Mouse (Mus musculus) intestine, postnatal 0 days (tissue): ENCODE data around the gene B4galt2. TPM values are rescaled to one million over a fixed set of nuclear protein-coding genes. Genes with fewer than 3 reads are reported as not detected.

Experiments
- ATAC-seq: fragments of 200-750 bp; cut with Nextera tagmentation; 2 replicates; pipeline ENCODE4 v1.8.0; 2017; ENCODE audit warnings: mild to moderate bottlenecking, moderate TSS enrichment, moderate library complexity
- H3K27ac ChIP-seq: fragments of 300-500 bp; sonication (generic); 2 replicates; pipeline ENCODE4 v1.5.1; 2014; ENCODE audit warnings: mild to moderate bottlenecking, low read depth, low read length, moderate library complexity
- H3K27me3 ChIP-seq: fragments of 300-500 bp; sonication (generic); replicated peaks from 2 replicates; pipeline ENCODE4 v1.6.1; 2014; ENCODE audit warnings: low read length, mixed read lengths; ENCODE audit not compliant: control insufficient read depth, insufficient read depth
- H3K36me3 ChIP-seq: fragments of 300-500 bp; sonication (generic); 2 replicates; pipeline ENCODE4 v1.6.1; 2014; ENCODE audit warnings: mild to moderate bottlenecking, moderate library complexity; ENCODE audit not compliant: control insufficient read depth, insufficient read depth
- H3K4me1 ChIP-seq: fragments of 300-500 bp; sonication (generic); replicated peaks from 2 replicates; pipeline ENCODE4 v1.6.1; 2014; ENCODE audit warnings: antibody characterized with exemption, low read length, mixed read lengths; ENCODE audit not compliant: control insufficient read depth, insufficient read depth
- H3K4me2 ChIP-seq: fragments of 300-500 bp; sonication (generic); replicated peaks from 2 replicates; pipeline ENCODE4 v1.6.1; 2014; ENCODE audit warnings: low read depth, mild to moderate bottlenecking, moderate library complexity
- H3K4me3 ChIP-seq: fragments of 300-500 bp; sonication (generic); 2 replicates; pipeline ENCODE4 v1.5.1; 2014; ENCODE audit warnings: low read depth, low read length
- H3K9ac ChIP-seq: fragments of 300-500 bp; sonication (generic); 2 replicates; pipeline ENCODE4 v1.6.1; 2014; ENCODE audit warnings: mild to moderate bottlenecking, low read depth, low read length
- H3K9me3 ChIP-seq: fragments of 300-500 bp; sonication (generic); 2 replicates; pipeline ENCODE4 v1.6.1; 2016; ENCODE audit warnings: mixed run types; ENCODE audit not compliant: control insufficient read depth
- CTCF ChIP-seq: sonication (generic); IDR thresholded peaks from 2 replicates; pipeline ENCODE4 v1.5.1; 2016; ENCODE audit warnings: low read depth, mild to moderate bottlenecking, control low read depth, antibody characterized with exemption, moderate library complexity
- WGBS: fragments of 180-500 bp; shearing (Covaris S2); extraction: QIAGEN DNeasy Blood & Tissue Kit; methylation state at CpG from one replicate; pipeline ENCODE4 v1.1.7; 2014; 5-methylcytosine and 5-hydroxymethylcytosine counted together
- polyA plus RNA-seq: library from polyadenylated mRNA; unstranded; fragments of >200 nt; fragmentation: Nextera tagmentation; extraction: Ambion mirVana; gene quantifications from 2 replicates; pipeline ENCODE4 v1.2.1, GENCODE M21; 2015

B4galt2 gene
- polyA plus RNA-seq, 1 experiment from 2014 or later = 8.7 TPM

- Histone ChIP-seq H3K4me2 (no peak overlapping the region), H3K27ac (no peak overlapping the region), H3K4me3 (no peak overlapping the region), H3K9ac (no peak overlapping the region), H3K4me1 (0 out of 2 replicates have a peak, but pooled peaks cover 6% of the 10 kb centered on the region), H3K36me3 (peaks cover 15% of the 10 kb centered on the region; the same call in 1 of the 2 replicates), H3K27me3 (no peaks in the 10 kb centered on the region), H3K9me3 (no peaks in the 10 kb centered on the region)
- no peak for TF ChIP-seq CTCF
- ATAC-seq = no peak
- 92% methylated on average over 14 of the region's 14 CpGs for WGBS
These were observed 6.7 kb upstream of the B4galt2 start for GRCm38 (mm10) chr4:117890031-117890430.

- no peaks in the 10 kb centered on the region for H3K27me3 ChIP-seq
- 90% methylated on average over 15 of the region's 15 CpGs for WGBS
- H3K4me1 ChIP-seq = 0 out of 2 replicates have a peak, but pooled peaks cover 6% of the 10 kb centered on the region
- H3K36me3 ChIP-seq = peaks cover 21% of the 10 kb centered on the region
- H3K9ac ChIP-seq = no peak overlapping the region
- no peak overlapping the region for H3K27ac ChIP-seq
- H3K4me2 ChIP-seq = no peak overlapping the region
- no peak overlapping the region for H3K4me3 ChIP-seq
- H3K9me3 ChIP-seq = no peaks in the 10 kb centered on the region
- TF ChIP-seq CTCF = no peak
- no peak for ATAC-seq
These were observed 6.2 kb upstream of the B4galt2 start for GRCm38 (mm10) chr4:117889471-117889870.

- Histone ChIP-seq H3K4me3 (no peak overlapping the region), H3K9me3 (no peaks in the 10 kb centered on the region), H3K4me2 (no peak overlapping the region), H3K9ac (no peak overlapping the region), H3K27me3 (no peaks in the 10 kb centered on the region), H3K4me1 (0 out of 2 replicates have a peak, but pooled peaks cover 6% of the 10 kb centered on the region), H3K27ac (no peak overlapping the region), H3K36me3 (peaks cover 26% of the 10 kb centered on the region)
- TF ChIP-seq CTCF = no peak
- no peak for ATAC-seq
- 67% methylated on average over 2 of the region's 2 CpGs for WGBS
These were observed 4.6 kb upstream of the B4galt2 start for GRCm38 (mm10) chr4:117887920-117888319.

GRCm38 (mm10) chr4:117887133-117887532 lies 3.8 kb upstream of the B4galt2 start, which contains the start of gene Atp6v0b:
Gene Atp6v0b, minus strand, starts transcription at chr4:117887333.
- H3K27ac ChIP-seq = peak within 1 kb of the TSS; percentile 68

GRCm38 (mm10) chr4:117886644-117887043 lies 3.4 kb upstream of the B4galt2 start:
- Histone ChIP-seq H3K4me1 (0 out of 2 replicates have a peak, but pooled peaks cover 6% of the 10 kb centered on the region), H3K4me2 (peak overlapping the region; percentile 98), H3K36me3 (peaks cover 26% of the 10 kb centered on the region), H3K4me3 (peak overlapping the region; percentile 98), H3K27ac (peak overlapping the region; percentile 68), H3K9ac (peak overlapping the region; percentile 89), H3K27me3 (no peaks in the 10 kb centered on the region), H3K9me3 (no peaks in the 10 kb centered on the region)
- TF ChIP-seq CTCF = no peak
- WGBS = 1% methylated on average over 24 of the region's 24 CpGs
- ATAC-seq = peak; percentile 5; the same call in 1 of the 2 replicates

More at GRCm38 (mm10) chr4:117887133-117887532, 3.8 kb upstream of the B4galt2 start, which contains the start of gene Atp6v0b:
- ATAC-seq = peak; percentile 86
- Histone ChIP-seq H3K4me2 (peak within 1 kb of the TSS; percentile 98), H3K27me3 (no peaks in the 10 kb centered on the region), H3K4me1 (0 out of 2 replicates have a peak, but pooled peaks cover 6% of the 10 kb centered on the region), H3K4me3 (peak within 1 kb of the TSS; percentile 98), H3K36me3 (peaks cover 26% of the 10 kb centered on the region), H3K9me3 (no peaks in the 10 kb centered on the region), H3K9ac (peak within 1 kb of the TSS; percentile 89)
- TF ChIP-seq CTCF = no peak
- WGBS = under 1% methylated on average over 37 of the region's 37 CpGs

- ATAC-seq = no peak
- Histone ChIP-seq H3K4me3 (peak overlapping the region; percentile 98), H3K36me3 (peaks cover 26% of the 10 kb centered on the region), H3K9me3 (no peaks in the 10 kb centered on the region), H3K27me3 (no peaks in the 10 kb centered on the region), H3K9ac (no peak overlapping the region), H3K27ac (no peak overlapping the region), H3K4me1 (0 out of 2 replicates have a peak, but pooled peaks cover 4% of the 10 kb centered on the region), H3K4me2 (peak overlapping the region; percentile 98)
- TF ChIP-seq CTCF = no peak
- 83% methylated on average over 9 of the region's 9 CpGs for WGBS
These were observed 2.7 kb upstream of the B4galt2 start for GRCm38 (mm10) chr4:117885994-117886393.

GRCm38 (mm10) chr4:117885093-117885492 lies 1.8 kb upstream of the B4galt2 start:
- H3K27me3 ChIP-seq = no peaks in the 10 kb centered on the region
- no peak for TF ChIP-seq CTCF
- H3K9ac ChIP-seq = no peak overlapping the region
- H3K27ac ChIP-seq = no peak overlapping the region
- H3K4me3 ChIP-seq = no peak overlapping the region
- ATAC-seq = no peak
- 0 out of 2 replicates have a peak, but pooled peaks cover 4% of the 10 kb centered on the region for H3K4me1 ChIP-seq
- 95% methylated on average over 10 of the region's 10 CpGs for WGBS
- H3K9me3 ChIP-seq = no peaks in the 10 kb centered on the region
- no peak overlapping the region for H3K4me2 ChIP-seq
- H3K36me3 ChIP-seq = peaks cover 25% of the 10 kb centered on the region
